Mouse (Mus musculus) hindbrain, embryonic 10.5 days (tissue): ENCODE measurements around the gene Slc45a1. TPM values are rescaled to one million over a fixed set of nuclear protein-coding genes. Genes with fewer than 3 reads are reported as not detected.

Source experiments
- DNase-seq: peaks from one replicate; pipeline ENCODE4 v3.0.0-alpha.2; 2017; ENCODE audit warnings: low spot score
- H3K27ac ChIP-seq: fragments of 300-500 bp; sonication (generic); 2 replicates; pipeline ENCODE4 v1.5.1; 2016; ENCODE audit warnings: mild to moderate bottlenecking, moderate library complexity
- H3K27me3 ChIP-seq: fragments of 300-500 bp; sonication (generic); 2 replicates; pipeline ENCODE4 v1.6.1; 2016; ENCODE audit warnings: mild to moderate bottlenecking; ENCODE audit not compliant: poor library complexity, insufficient read depth, severe bottlenecking
- H3K36me3 ChIP-seq: fragments of 300-500 bp; sonication (generic); 2 replicates; pipeline ENCODE4 v1.6.1; 2016; ENCODE audit warnings: mild to moderate bottlenecking, moderate library complexity
- H3K4me1 ChIP-seq: fragments of 300-500 bp; sonication (generic); replicated peaks from 2 replicates; pipeline ENCODE4 v1.6.1; 2016; ENCODE audit warnings: mild to moderate bottlenecking
- H3K4me3 ChIP-seq: fragments of 300-500 bp; sonication (generic); 2 replicates; pipeline ENCODE4 v1.5.1; 2016; ENCODE audit warnings: mild to moderate bottlenecking, moderate library complexity
- H3K9me3 ChIP-seq: fragments of 300-500 bp; sonication (generic); 2 replicates; pipeline ENCODE4 v1.6.1; 2016; ENCODE audit warnings: mild to moderate bottlenecking, moderate library complexity
- WGBS: fragments of 180-500 bp; shearing (Covaris S2); methylation state at CpG from one replicate; pipeline ENCODE4 v1.1.7; 2016; 5-methylcytosine and 5-hydroxymethylcytosine counted together
- polyA plus RNA-seq: library from polyadenylated mRNA; unstranded; fragments of >200 nt; fragmentation: Nextera tagmentation; extraction: Ambion mirVana; gene quantifications from 2 replicates; pipeline ENCODE4 v1.2.1, GENCODE M21; 2016

Slc45a1 gene
- 2.9 and 8.4 TPM in 2 replicates for polyA plus RNA-seq

DNA sequence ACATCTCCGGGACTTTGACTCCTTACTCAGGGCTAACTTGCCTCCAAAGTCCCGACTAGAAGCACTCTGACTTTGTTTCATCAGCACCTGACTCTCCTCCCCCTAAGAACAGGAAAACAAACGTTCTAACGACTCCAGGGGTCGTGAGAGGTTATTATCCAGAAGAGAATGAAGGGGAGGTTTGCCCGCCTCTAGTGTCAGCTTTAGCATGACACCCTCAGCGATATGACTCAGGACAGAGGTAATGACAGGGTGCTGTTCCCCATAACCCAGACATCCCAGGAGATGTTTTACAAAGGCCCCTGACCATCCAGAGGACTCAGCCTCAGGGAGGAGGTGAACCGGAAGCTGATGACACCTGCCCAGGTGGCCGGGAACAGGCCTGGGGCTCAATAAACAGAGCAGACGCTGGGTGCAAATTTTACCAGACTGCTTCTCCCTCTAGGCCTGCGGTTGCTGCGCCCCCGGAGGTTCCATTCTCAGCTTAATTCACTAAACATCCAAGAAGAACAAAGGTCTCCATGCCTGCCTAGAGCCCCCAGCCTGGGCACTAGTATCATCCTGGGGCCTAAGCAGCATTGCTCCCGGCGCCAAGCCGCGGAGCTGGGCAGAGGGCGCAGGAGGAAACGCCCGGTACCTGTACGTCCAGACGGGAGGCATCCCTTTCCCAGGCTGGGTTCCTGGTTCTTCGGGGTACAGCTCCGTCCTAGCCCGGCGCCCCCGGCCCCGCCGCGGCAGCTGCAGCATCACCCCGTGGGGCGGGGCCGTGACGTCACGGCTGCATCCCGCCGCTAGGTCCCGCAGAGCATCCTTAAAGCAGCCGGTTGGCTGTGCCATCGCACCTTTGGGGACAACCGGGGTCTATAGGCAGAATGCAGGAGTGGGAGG lies at the start of gene Slc45a1:
Gene Slc45a1 (minus strand): TSS at position 785 of the 888 bp plus-strand sequence.
- H3K27ac ChIP-seq: peak within 1 kb of the TSS; percentile 65
- H3K4me3 ChIP-seq: peak within 1 kb of the TSS; percentile 56
- H3K36me3 ChIP-seq: no peaks in the 10 kb centered on the region
- H3K9me3 ChIP-seq: peaks cover 2% of the 10 kb centered on the region; the same call in 1 of the 2 replicates
- peaks cover 13% of the 10 kb centered on the region for H3K4me1 ChIP-seq
- 6% methylated on average over 41 of the region's 41 CpGs for WGBS
- H3K27me3 ChIP-seq: peaks cover 45% of the 10 kb centered on the region
- DNase-seq: peak; percentile 29

- no peaks in the 10 kb centered on the region for H3K4me1 ChIP-seq
- H3K27ac ChIP-seq: no peak overlapping the region
- no peak overlapping the region for H3K4me3 ChIP-seq
- no peaks in the 10 kb centered on the region for H3K9me3 ChIP-seq
- WGBS: 93% methylated on average over 9 of the region's 9 CpGs
- peaks cover under 1% of the 10 kb centered on the region; the same call in 1 of the 2 replicates for H3K27me3 ChIP-seq
- no peak for DNase-seq
- no peaks in the 10 kb centered on the region for H3K36me3 ChIP-seq
Observed at GRCm38 (mm10) chr4:150700849-150701248, 48.9 kb upstream of the Slc45a1 start.

DNA sequence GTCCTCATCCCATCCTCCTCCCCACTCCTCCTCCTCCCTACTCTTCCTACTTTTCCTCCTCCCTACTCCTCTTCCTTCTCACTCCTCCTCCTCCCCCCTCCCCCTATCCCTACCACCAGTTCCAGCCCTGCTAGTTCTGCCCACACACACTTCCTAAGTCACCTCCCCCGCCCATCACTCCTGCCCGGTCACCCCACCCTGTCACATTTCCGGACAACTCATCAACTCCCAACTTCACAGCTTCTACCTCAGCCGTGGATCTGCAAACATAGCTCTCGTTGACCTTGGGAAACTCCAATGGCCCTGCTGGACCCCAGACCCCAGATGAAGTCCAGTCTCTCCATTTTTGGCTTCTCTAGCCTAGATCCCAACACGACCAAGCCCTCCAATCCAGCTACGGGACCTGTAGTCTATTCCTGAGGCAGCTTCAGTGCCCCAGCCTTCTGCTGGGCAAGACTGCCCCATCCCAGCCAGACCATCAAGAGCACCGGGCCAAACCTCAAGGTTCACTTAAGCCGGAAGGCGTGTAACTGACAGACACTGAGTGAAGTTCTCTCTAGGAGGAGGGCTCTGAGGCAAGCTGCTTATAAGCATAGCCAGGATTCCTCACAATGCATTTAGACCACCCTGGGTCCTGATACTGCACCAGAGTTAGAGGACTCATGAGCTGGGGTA lies 42.6 kb upstream of the Slc45a1 start:
- Histone ChIP-seq H3K9me3 (no peaks in the 10 kb centered on the region), H3K36me3 (no peaks in the 10 kb centered on the region), H3K4me1 (peaks cover 13% of the 10 kb centered on the region; the same call in 1 of the 2 replicates), H3K27me3 (no peaks in the 10 kb centered on the region), H3K4me3 (no peak overlapping the region), H3K27ac (0 out of 2 replicates have a peak overlapping the region, but pooled peaks have one; percentile 2)
- 87% methylated on average over 10 of the region's 10 CpGs for WGBS
- no peak for DNase-seq

DNA sequence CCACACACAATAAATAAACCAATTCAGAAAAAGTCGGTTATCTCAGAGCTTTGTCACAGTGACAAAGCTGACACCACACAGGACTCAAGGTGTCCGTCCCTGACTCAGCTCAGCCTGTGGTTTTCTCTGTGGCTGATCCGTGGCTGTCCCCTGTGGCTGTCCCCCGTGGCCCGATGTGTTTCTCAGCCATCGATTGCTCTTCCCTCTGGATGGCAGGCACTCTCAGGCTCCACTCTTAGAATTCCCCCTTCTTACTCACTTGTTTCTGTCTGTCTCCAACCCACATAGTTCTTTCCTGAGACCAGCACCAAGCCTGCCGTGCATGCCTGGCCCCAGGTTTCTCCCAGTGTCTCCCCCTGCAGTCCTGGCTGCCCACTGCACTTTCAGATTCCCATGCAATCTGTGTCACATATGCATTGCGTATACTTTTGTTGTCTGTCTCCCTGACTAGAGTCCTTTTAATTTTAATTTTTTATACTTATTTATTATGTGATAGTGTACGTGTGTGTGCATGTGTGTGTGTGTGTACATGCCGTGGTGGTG lies 41.0 kb upstream of the Slc45a1 start:
- H3K27me3 ChIP-seq: no peaks in the 10 kb centered on the region
- DNase-seq: no peak
- WGBS: 76% methylated on average over 10 of the region's 10 CpGs

GRCm38 (mm10) chr4:150690759-150691158 lies 38.8 kb upstream of the Slc45a1 start:
- no peak for DNase-seq
- H3K27ac ChIP-seq: no peak overlapping the region
- no peaks in the 10 kb centered on the region for H3K27me3 ChIP-seq
- 72% methylated on average over 3 of the region's 3 CpGs for WGBS
- H3K4me1 ChIP-seq: peaks cover 19% of the 10 kb centered on the region
- no peak overlapping the region for H3K4me3 ChIP-seq
- no peaks in the 10 kb centered on the region for H3K9me3 ChIP-seq
- no peaks in the 10 kb centered on the region for H3K36me3 ChIP-seq

More for the DNA sequence above, 41.0 kb upstream of the Slc45a1 start:
- Histone ChIP-seq H3K4me1 (peaks cover 13% of the 10 kb centered on the region; the same call in 1 of the 2 replicates), H3K4me3 (no peak overlapping the region), H3K36me3 (no peaks in the 10 kb centered on the region), H3K27ac (no peak overlapping the region), H3K9me3 (no peaks in the 10 kb centered on the region)

DNA sequence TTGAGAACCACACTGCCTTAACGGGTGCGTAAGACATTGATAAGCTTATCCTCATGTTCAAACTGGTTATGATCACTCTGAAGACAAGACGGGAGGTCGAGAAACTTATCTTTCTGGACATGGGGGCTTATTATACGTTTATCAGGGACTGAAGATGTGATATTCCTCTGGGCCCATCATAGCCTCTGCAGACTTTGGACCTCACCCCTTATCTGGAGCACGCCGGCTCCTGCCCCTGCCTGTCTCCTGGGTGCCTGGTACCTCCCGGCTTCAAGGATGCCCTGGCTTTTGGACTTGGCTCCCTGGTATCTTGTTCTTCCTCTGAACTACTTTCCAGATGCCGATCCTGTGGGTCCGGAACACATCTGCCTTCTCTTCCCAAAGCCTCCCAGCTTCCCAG lies 37.6 kb upstream of the Slc45a1 start:
- no peak overlapping the region for H3K27ac ChIP-seq
- H3K4me1 ChIP-seq: peaks cover 27% of the 10 kb centered on the region
- H3K36me3 ChIP-seq: no peaks in the 10 kb centered on the region
- no peak overlapping the region for H3K4me3 ChIP-seq
- no peaks in the 10 kb centered on the region for H3K9me3 ChIP-seq
- no peaks in the 10 kb centered on the region for H3K27me3 ChIP-seq
- 92% methylated on average over 10 of the region's 10 CpGs for WGBS
- no peak for DNase-seq

GRCm38 (mm10) chr4:150687126-150687753 lies 35.3 kb upstream of the Slc45a1 start:
- Histone ChIP-seq H3K4me1 (peaks cover 23% of the 10 kb centered on the region), H3K9me3 (no peaks in the 10 kb centered on the region), H3K4me3 (no peak overlapping the region), H3K27ac (no peak overlapping the region), H3K27me3 (no peaks in the 10 kb centered on the region), H3K36me3 (no peaks in the 10 kb centered on the region)
- WGBS: 85% methylated on average over 10 of the region's 10 CpGs
- DNase-seq: no peak

DNA sequence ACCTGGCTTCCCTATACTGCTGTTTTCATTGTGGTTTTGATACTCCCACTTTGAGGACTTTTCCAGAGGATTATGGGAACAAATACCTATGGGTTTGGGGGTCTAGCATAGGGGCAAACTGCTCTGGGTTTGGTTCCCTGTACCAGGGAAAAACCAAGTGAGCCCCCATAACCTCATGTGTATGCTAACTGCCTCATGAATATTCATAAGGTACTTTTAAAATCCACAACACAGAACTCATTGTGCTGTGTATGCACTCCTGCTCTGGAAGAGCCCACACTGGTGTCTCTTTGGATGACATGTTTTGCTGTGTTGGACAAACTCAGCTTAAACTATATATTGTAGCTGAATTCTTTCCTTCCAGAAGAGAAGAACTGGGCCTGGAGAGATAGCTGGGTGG lies 34.6 kb upstream of the Slc45a1 start:
- no peaks in the 10 kb centered on the region for H3K9me3 ChIP-seq
- H3K4me1 ChIP-seq: peaks cover 21% of the 10 kb centered on the region
- DNase-seq: no peak
- H3K27ac ChIP-seq: no peak overlapping the region
- no peaks in the 10 kb centered on the region for H3K36me3 ChIP-seq
- no peaks in the 10 kb centered on the region for H3K27me3 ChIP-seq
- H3K4me3 ChIP-seq: no peak overlapping the region

- no peak for DNase-seq
- H3K4me1 ChIP-seq: peaks cover 15% of the 10 kb centered on the region
- peaks cover under 1% of the 10 kb centered on the region; the same call in 1 of the 2 replicates for H3K9me3 ChIP-seq
- H3K27ac ChIP-seq: no peak overlapping the region; the same call in 1 of the 2 replicates
- H3K27me3 ChIP-seq: no peaks in the 10 kb centered on the region
- H3K4me3 ChIP-seq: no peak overlapping the region
- no peaks in the 10 kb centered on the region for H3K36me3 ChIP-seq
- 67% methylated on average over 8 of the region's 8 CpGs for WGBS
Observed at GRCm38 (mm10) chr4:150685778-150686493, 34.0 kb upstream of the Slc45a1 start.

- Histone ChIP-seq H3K27me3 (no peaks in the 10 kb centered on the region), H3K4me1 (peaks cover 14% of the 10 kb centered on the region; the same call in 1 of the 2 replicates), H3K4me3 (no peak overlapping the region), H3K36me3 (no peaks in the 10 kb centered on the region), H3K9me3 (peaks cover 8% of the 10 kb centered on the region; the same call in 1 of the 2 replicates), H3K27ac (no peak overlapping the region)
- 63% methylated on average over 15 of the region's 15 CpGs for WGBS
- DNase-seq: no peak
Observed at GRCm38 (mm10) chr4:150685043-150685777, 33.2 kb upstream of the Slc45a1 start.

DNA sequence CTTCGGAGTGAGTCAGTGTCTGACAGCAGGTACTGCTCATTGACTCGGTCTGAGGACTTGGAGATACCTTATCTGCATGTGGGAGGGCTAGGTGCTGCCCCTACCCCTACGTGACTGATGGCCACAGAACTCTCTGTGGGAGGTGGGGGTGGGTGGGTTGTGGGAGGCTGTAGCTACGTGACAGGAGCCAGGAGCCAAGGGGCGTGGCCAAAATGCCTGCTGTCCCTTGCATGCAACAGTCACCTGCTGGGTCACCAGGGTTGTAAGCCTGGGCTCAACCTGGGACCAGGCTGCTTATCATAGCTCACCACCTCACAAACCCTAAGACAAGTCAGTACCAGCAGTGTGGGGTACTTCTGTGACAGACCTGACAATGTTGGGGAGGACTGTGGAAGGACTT lies 28.4 kb upstream of the Slc45a1 start:
- Histone ChIP-seq H3K4me1 (peaks cover 23% of the 10 kb centered on the region), H3K27me3 (no peaks in the 10 kb centered on the region), H3K36me3 (no peaks in the 10 kb centered on the region), H3K9me3 (peaks cover 8% of the 10 kb centered on the region; the same call in 1 of the 2 replicates), H3K4me3 (no peak overlapping the region), H3K27ac (no peak overlapping the region)
- WGBS: 68% methylated on average over 5 of the region's 5 CpGs
- DNase-seq: no peak
